Mouse (Mus musculus): Measurements from ENCODE around the gene Gm12253. TPM values are rescaled to one million over a fixed set of nuclear protein-coding genes. Genes with fewer than 3 reads are reported as not detected.

Gene Gm12253
- total and polyA plus RNA-seq, 3 experiments = not detected

GRCm38 (mm10) chr11:58437866-58438265, 5.5 kb downstream of the Gm12253 start:
- Histone ChIP-seq H3K4me1 (ENCODE audit: control insufficient read depth in 1 of 2, insufficient read depth in 2 of 2) (0 out of 4 replicates have a peak, but pooled peaks cover 3 to 5% of the 10 kb centered on the region in 2 experiments), H3K9me3 (replicated peaks; ENCODE audit: low read length) (no peaks in the 10 kb centered on the region), H3K4me3 (replicated peaks in 1 of 3; ENCODE audit: low read depth in 2 of 3, low read length in 2 of 3, poor library complexity in 1 of 3) (no peak overlapping the region), H3K27ac (ENCODE audit: insufficient read depth, low read depth) (no peak overlapping the region), H3K9ac (ENCODE audit: insufficient read depth, low read depth) (no peak overlapping the region), H3K79me2 (replicated peaks; ENCODE audit: control insufficient read depth, extremely low read depth, insufficient read depth, poor library complexity, severe bottlenecking) (no peaks in the 10 kb centered on the region), H3K27me3 (replicated peaks) (peaks cover 88% of the 10 kb centered on the region), H3K36me3 (replicated peaks in 1 of 2; ENCODE audit: control insufficient read depth in 1 of 2, insufficient read depth in 1 of 2, low read length in 1 of 2) (no peaks in the 10 kb centered on the region), H3K4me2 (ENCODE audit: insufficient read depth, low read depth, poor library complexity, severe bottlenecking) (no peak overlapping the region)
- DNase-seq (ENCODE audit: extremely low read depth) = no peak
- in situ Hi-C loops (cut with MboI; ENCODE audit: low pct_ligation_motif_present, low pct_unique_long_range_greater_than_20kb, low sequenced_read_pairs) (no loop called here), dilution Hi-C loops (cut with MboI; ENCODE audit: extremely low pct_ligation_motif_present, extremely low pct_unique_long_range_greater_than_20kb, low sequenced_read_pairs) (no loop called here)
- no peak for TF ChIP-seq ZMIZ1 (IDR thresholded peaks at IDR 0.05; ENCODE audit: low read depth, low read length)
- no peak for TF ChIP-seq NRF1 (IDR thresholded peaks at IDR 0.05; ENCODE audit: low read depth, low read length)
- no peak for TF ChIP-seq MXI1 (IDR thresholded peaks at IDR 0.05; ENCODE audit: low read depth, low read length)
- TF ChIP-seq BHLHE40 (IDR thresholded peaks at IDR 0.05; ENCODE audit: low read depth, low read length) = no peak
- TF ChIP-seq POLR2A (IDR thresholded peaks at IDR 0.05; ENCODE audit: low read depth, low read length) = no peak
- no peak for TF ChIP-seq SMC3 (IDR thresholded peaks at IDR 0.05; ENCODE audit: low read depth, low read length)

- TF ChIP-seq IRF4 (IDR thresholded peaks at IDR 0.05; ENCODE audit: low read depth, low read length) = no peak
- TF ChIP-seq USF1 (IDR thresholded peaks at IDR 0.05; ENCODE audit: low read depth, low read length) = no peak
- no peak for TF ChIP-seq ZKSCAN1 (IDR thresholded peaks at IDR 0.05; ENCODE audit: borderline replicate concordance, low read depth, low read length)
- no peak for TF ChIP-seq MXI1 (IDR thresholded peaks at IDR 0.05; ENCODE audit: low read depth, low read length)
- TF ChIP-seq PAX5 (IDR thresholded peaks at IDR 0.05; ENCODE audit: low read length) = no peak
- DNase-seq (ENCODE audit: extremely low read depth) = no peak
- Histone ChIP-seq H3K4me2 (ENCODE audit: insufficient read depth, low read depth, poor library complexity, severe bottlenecking) (no peak within 1 kb of the TSS), H3K4me1 (ENCODE audit: control insufficient read depth in 1 of 2, insufficient read depth in 2 of 2) (0 out of 4 replicates have a peak, but pooled peaks cover 0 to 4% of the 10 kb centered on the region in 2 experiments), H3K27ac (ENCODE audit: insufficient read depth, low read depth) (no peak within 1 kb of the TSS), H3K9ac (ENCODE audit: insufficient read depth, low read depth) (no peak within 1 kb of the TSS), H3K27me3 (replicated peaks) (peaks cover 67% of the 10 kb centered on the region), H3K4me3 (replicated peaks in 1 of 3; ENCODE audit: low read depth in 2 of 3, low read length in 2 of 3, poor library complexity in 1 of 3) (no peak within 1 kb of the TSS), H3K36me3 (replicated peaks in 1 of 2; ENCODE audit: control insufficient read depth in 1 of 2, insufficient read depth in 1 of 2, low read length in 1 of 2) (no peaks in the 10 kb centered on the region), H3K79me2 (replicated peaks; ENCODE audit: control insufficient read depth, extremely low read depth, insufficient read depth, poor library complexity, severe bottlenecking) (no peaks in the 10 kb centered on the region), H3K9me3 (replicated peaks; ENCODE audit: low read length) (peaks cover 12% of the 10 kb centered on the region)
- dilution Hi-C loops (cut with MboI; ENCODE audit: extremely low pct_ligation_motif_present, extremely low pct_unique_long_range_greater_than_20kb, low sequenced_read_pairs) (no loop called here), in situ Hi-C loops (cut with MboI; ENCODE audit: low pct_ligation_motif_present, low pct_unique_long_range_greater_than_20kb, low sequenced_read_pairs) (no loop called here)
Measured at GRCm38 (mm10) chr11:58452759-58453158, 20.4 kb downstream of the Gm12253 start, which contains the start of gene Lypd9. Gene Lypd9, minus strand, starts transcription at chr11:58452923.

- no peaks in the 10 kb centered on the region for H3K79me2 ChIP-seq (replicated peaks; ENCODE audit: control insufficient read depth, extremely low read depth, insufficient read depth, poor library complexity, severe bottlenecking)
- no peaks in the 10 kb centered on the region for H3K36me3 ChIP-seq (replicated peaks in 1 of 2; ENCODE audit: control insufficient read depth in 1 of 2, insufficient read depth in 1 of 2, low read length in 1 of 2)
- 0 out of 4 replicates have a peak, but pooled peaks cover 0 to 4% of the 10 kb centered on the region in 2 experiments for H3K4me1 ChIP-seq (ENCODE audit: control insufficient read depth in 1 of 2, insufficient read depth in 2 of 2)
- H3K4me2 ChIP-seq (ENCODE audit: insufficient read depth, low read depth, poor library complexity, severe bottlenecking) = no peak overlapping the region
- no peak overlapping the region for H3K9ac ChIP-seq (ENCODE audit: insufficient read depth, low read depth)
- dilution Hi-C loops (cut with MboI; ENCODE audit: extremely low pct_ligation_motif_present, extremely low pct_unique_long_range_greater_than_20kb, low sequenced_read_pairs) = no loop called here
- DNase-seq (ENCODE audit: extremely low read depth) = no peak
- H3K4me3 ChIP-seq (replicated peaks in 1 of 3; ENCODE audit: low read depth in 2 of 3, low read length in 2 of 3, poor library complexity in 1 of 3) = no peak overlapping the region
- TF ChIP-seq MYC (IDR thresholded peaks at IDR 0.05; ENCODE audit: low read depth, low read length) = no peak
- no peak for TF ChIP-seq NRF1 (IDR thresholded peaks at IDR 0.05; ENCODE audit: low read depth, low read length)
- TF ChIP-seq POLR2AphosphoS2 (IDR thresholded peaks at IDR 0.05; ENCODE audit: low read depth, low read length) = no peak
- TF ChIP-seq USF2 (conservative IDR thresholded peaks at IDR 0.05; ENCODE audit: low read depth, low read length) = no peak
- H3K27me3 ChIP-seq (replicated peaks) = peaks cover 68% of the 10 kb centered on the region
- no peak overlapping the region for H3K27ac ChIP-seq (ENCODE audit: insufficient read depth, low read depth)
- in situ Hi-C loops (cut with MboI; ENCODE audit: low pct_ligation_motif_present, low pct_unique_long_range_greater_than_20kb, low sequenced_read_pairs) = no loop called here
- H3K9me3 ChIP-seq (replicated peaks; ENCODE audit: low read length) = peaks cover 9% of the 10 kb centered on the region
Measured at GRCm38 (mm10) chr11:58453592-58453991, 21.2 kb downstream of the Gm12253 start.

Measured in CH12.LX (cell line).